Mouse (Mus musculus) layer of hippocampus, adult 11-12 months (tissue): ENCODE data around the gene Ppp1r8.

Source experiments
- DNase-seq: peaks from one replicate; pipeline ENCODE4 v3.0.0; 2022; ENCODE audit warnings: low spot score

Ppp1r8 gene

GRCm38 (mm10) chr4:132842970-132843704, at the start of gene Ppp1r8:
TSS of gene Ppp1r8 (minus strand) at chr4:132843169.
- peak; percentile 91 for DNase-seq

- DNase-seq = peak; percentile 41
These were observed 41.9 kb upstream of the Ppp1r8 start for GRCm38 (mm10) chr4:132884844-132885374.

- DNase-seq = peak; percentile 88
These were observed 41.3 kb upstream of the Ppp1r8 start, which contains the start of gene Stx12 for GRCm38 (mm10) chr4:132884064-132884843. TSS of gene Stx12 (minus strand) at chr4:132884509.

- DNase-seq = peak; percentile 12
These were observed 40.6 kb upstream of the Ppp1r8 start for GRCm38 (mm10) chr4:132883561-132884063.

- no peak for DNase-seq
These were observed 31.6 kb upstream of the Ppp1r8 start for GRCm38 (mm10) chr4:132874363-132875097.

- no peak for DNase-seq
These were observed 30.8 kb upstream of the Ppp1r8 start for GRCm38 (mm10) chr4:132873481-132874362.

GRCm38 (mm10) chr4:132871116-132871515, 28.1 kb upstream of the Ppp1r8 start:
- DNase-seq = no peak

GRCm38 (mm10) chr4:132864856-132865255, 21.9 kb upstream of the Ppp1r8 start:
- DNase-seq = no peak

- no peak for DNase-seq
These were observed 20.0 kb upstream of the Ppp1r8 start for GRCm38 (mm10) chr4:132863012-132863411.

- DNase-seq = no peak
These were observed 17.9 kb upstream of the Ppp1r8 start for GRCm38 (mm10) chr4:132860880-132861279.

- no peak for DNase-seq
These were observed 719 bp upstream of the Ppp1r8 start for GRCm38 (mm10) chr4:132843705-132844071.

- peak; percentile 21 for DNase-seq
These were observed 575 bp downstream of the Ppp1r8 start for GRCm38 (mm10) chr4:132842281-132842906.

GRCm38 (mm10) chr4:132841493-132841892, 1.5 kb downstream of the Ppp1r8 start:
- no peak for DNase-seq

- DNase-seq = peak; percentile 78
These were observed 19.2 kb downstream of the Ppp1r8 start for GRCm38 (mm10) chr4:132823614-132824366.

- no peak for DNase-seq
These were observed 24.5 kb downstream of the Ppp1r8 start for GRCm38 (mm10) chr4:132818442-132818841.

GRCm38 (mm10) chr4:132816855-132817254, 26.1 kb downstream of the Ppp1r8 start:
- no peak for DNase-seq

- DNase-seq = no peak
These were observed 26.6 kb downstream of the Ppp1r8 start for GRCm38 (mm10) chr4:132816404-132816803.

- DNase-seq = peak; percentile 48
These were observed 33.3 kb downstream of the Ppp1r8 start for GRCm38 (mm10) chr4:132809621-132810020.

GRCm38 (mm10) chr4:132807771-132808641, 35.0 kb downstream of the Ppp1r8 start:
- no peak for DNase-seq
